Mouse (Mus musculus) lung, embryonic 15.5 days (tissue): ENCODE data around the gene Prdm2. TPM values are rescaled to one million over a fixed set of nuclear protein-coding genes. Genes with fewer than 3 reads are reported as not detected.

ENCODE experiments used
- ATAC-seq: fragments of 200-750 bp; cut with Nextera tagmentation; 2 replicates; pipeline ENCODE4 v1.8.0; 2017; ENCODE audit warnings: moderate number of reproducible peaks, borderline replicate concordance; ENCODE audit not compliant: low FRiP score, low TSS enrichment; ENCODE audit errors: extremely low read depth
- H3K27ac ChIP-seq: fragments of 300-500 bp; sonication (generic); 2 replicates; pipeline ENCODE4 v1.5.1; 2015; ENCODE audit warnings: moderate library complexity, mild to moderate bottlenecking, inconsistent platforms
- H3K27me3 ChIP-seq: fragments of 300-500 bp; sonication (generic); 2 replicates; pipeline ENCODE4 v1.6.1; 2015; ENCODE audit warnings: inconsistent platforms
- H3K36me3 ChIP-seq: fragments of 300-500 bp; sonication (generic); 2 replicates; pipeline ENCODE4 v1.6.1; 2015; ENCODE audit warnings: inconsistent platforms
- H3K4me1 ChIP-seq: fragments of 300-500 bp; sonication (generic); 2 replicates; pipeline ENCODE4 v1.6.1; 2015; ENCODE audit warnings: inconsistent platforms
- H3K4me2 ChIP-seq: fragments of 300-500 bp; sonication (generic); 2 replicates; pipeline ENCODE4 v1.6.1; 2015; ENCODE audit warnings: inconsistent platforms, mild to moderate bottlenecking, moderate library complexity
- H3K4me3 ChIP-seq: fragments of 300-500 bp; sonication (generic); 2 replicates; pipeline ENCODE4 v1.5.1; 2015; ENCODE audit warnings: mild to moderate bottlenecking, inconsistent platforms
- H3K9ac ChIP-seq: fragments of 300-500 bp; sonication (generic); 2 replicates; pipeline ENCODE4 v1.6.1; 2015; ENCODE audit warnings: inconsistent platforms
- H3K9me3 ChIP-seq: fragments of 300-500 bp; sonication (generic); 2 replicates; pipeline ENCODE4 v1.6.1; 2016; ENCODE audit warnings: inconsistent platforms
- WGBS: fragments of 180-500 bp; shearing (Covaris S2); methylation state at CpG from one replicate; pipeline ENCODE4 v1.1.7; 2015; 5-methylcytosine and 5-hydroxymethylcytosine counted together
- microRNA-seq: library from miRNA; unstranded; fragments of <30 nt; microRNA quantifications from one replicate; pipeline ENCODE4, GENCODE M21; 2016
- polyA plus RNA-seq: library from polyadenylated mRNA; unstranded; fragments of >200 nt; fragmentation: Nextera tagmentation; extraction: Ambion mirVana; gene quantifications from 2 replicates; pipeline ENCODE4 v1.2.1, GENCODE M21; 2015

Gene Prdm2
- polyA plus RNA-seq, 1 experiment from 2014 or later = 11.7 TPM

DNA sequence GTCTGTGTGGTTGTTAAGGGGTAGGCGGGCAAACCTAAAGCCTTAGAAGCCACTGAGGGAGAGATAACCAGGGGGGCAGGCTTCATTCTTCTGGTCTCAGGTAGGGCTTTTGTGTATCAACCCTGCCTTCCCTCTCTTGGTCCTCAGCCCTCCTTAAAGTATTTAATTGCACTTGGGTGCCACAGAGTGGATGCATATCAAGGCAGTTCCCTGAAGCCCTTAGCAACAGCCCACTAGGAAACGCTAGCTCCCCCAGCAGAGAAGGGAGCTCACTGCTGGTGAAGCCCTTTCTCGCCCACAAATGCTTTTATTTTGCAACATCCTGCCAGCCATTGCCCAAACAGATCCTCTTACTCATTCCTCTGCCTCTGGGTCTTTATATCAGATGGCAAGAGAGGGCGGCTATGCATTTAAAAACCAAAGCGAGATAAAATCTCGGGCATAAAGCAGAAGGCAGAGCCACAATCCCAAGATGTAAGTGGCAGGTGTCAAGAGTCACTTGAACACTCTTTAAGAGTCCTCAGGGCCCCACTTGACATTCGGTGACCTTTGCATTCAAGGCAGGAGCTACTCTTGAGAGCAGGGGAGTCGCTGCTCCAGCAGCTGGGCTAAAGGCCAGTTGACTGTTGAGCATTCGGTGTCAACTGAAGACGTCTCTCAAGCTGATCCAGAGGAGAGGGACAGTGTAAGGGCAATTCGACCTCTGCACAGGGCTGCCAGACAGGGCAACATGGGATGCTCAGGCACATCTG lies 113.3 kb downstream of the Prdm2 start:
- Histone ChIP-seq H3K27me3 (peaks cover 10% of the 10 kb centered on the region; the same call in 1 of the 2 replicates), H3K4me3 (no peak overlapping the region)

DNA sequence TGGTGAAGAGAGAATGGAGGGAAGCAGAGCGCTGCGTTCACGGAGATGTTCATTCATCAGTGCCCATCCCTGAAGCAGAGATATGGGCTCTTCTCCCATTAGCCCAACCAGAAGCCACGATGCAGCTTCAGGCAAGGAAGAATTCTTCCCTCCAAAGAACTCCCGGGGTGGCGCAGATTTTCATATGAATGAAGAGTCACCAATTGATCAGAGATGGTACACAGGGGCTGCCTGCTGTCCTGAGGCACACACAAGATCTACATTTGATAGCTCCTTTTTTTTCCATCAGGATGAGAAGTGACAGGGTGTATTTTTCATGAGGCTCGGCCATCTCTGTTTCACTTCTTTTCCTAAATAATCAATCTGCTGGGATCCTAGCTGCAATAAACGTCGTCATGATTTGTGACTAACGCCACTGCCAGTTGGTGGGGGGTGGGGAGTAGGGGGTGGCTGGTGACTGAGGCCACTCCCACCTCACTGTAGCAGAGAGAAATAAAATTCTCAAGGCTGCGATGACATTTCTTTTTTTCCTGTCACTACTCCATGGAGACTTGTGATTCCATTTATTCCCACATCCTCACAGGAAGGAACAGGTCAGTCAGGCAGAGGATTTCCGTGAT lies 120.6 kb downstream of the Prdm2 start:
- H3K4me2 ChIP-seq = no peak overlapping the region
- no peak overlapping the region for H3K4me3 ChIP-seq
- 0 out of 2 replicates have a peak, but pooled peaks cover under 1% of the 10 kb centered on the region for H3K27me3 ChIP-seq
- no peak for ATAC-seq
- H3K27ac ChIP-seq = no peak overlapping the region
- no peak overlapping the region for H3K9ac ChIP-seq
- 42% methylated on average over 12 of the region's 12 CpGs for WGBS
- H3K36me3 ChIP-seq = no peaks in the 10 kb centered on the region
- H3K9me3 ChIP-seq = no peaks in the 10 kb centered on the region
- no peaks in the 10 kb centered on the region for H3K4me1 ChIP-seq

More for the DNA sequence above, 113.3 kb downstream of the Prdm2 start:
- no peaks in the 10 kb centered on the region for H3K9me3 ChIP-seq
- WGBS = 33% methylated on average over 11 of the region's 11 CpGs
- H3K4me1 ChIP-seq = 0 out of 2 replicates have a peak, but pooled peaks cover 7% of the 10 kb centered on the region
- H3K36me3 ChIP-seq = no peaks in the 10 kb centered on the region
- H3K9ac ChIP-seq = no peak overlapping the region
- no peak overlapping the region for H3K4me2 ChIP-seq
- no peak overlapping the region for H3K27ac ChIP-seq
- ATAC-seq = peak; percentile 41; the same call in 1 of the 2 replicates

DNA sequence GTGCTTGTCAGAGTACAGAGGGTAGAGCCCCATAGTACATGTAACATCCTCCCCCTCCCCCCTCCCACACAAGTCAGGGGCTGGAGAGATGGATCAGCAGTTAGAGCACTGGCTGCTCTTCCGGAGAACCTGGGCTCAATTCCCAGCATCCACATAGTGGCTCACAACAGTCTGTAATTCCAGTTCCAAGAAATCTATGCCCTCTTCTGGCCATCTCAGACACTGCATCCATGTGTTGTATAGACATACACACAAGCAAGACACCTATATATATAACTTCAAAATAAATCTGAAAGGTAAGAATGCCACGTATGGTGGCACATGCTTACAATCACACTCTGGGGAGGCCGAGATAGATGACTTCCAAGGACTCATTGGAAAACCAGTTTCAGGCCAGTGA lies 122.2 kb downstream of the Prdm2 start:
- ATAC-seq = no peak
- H3K9ac ChIP-seq = no peak overlapping the region
- no peaks in the 10 kb centered on the region for H3K9me3 ChIP-seq
- no peak overlapping the region for H3K4me3 ChIP-seq
- no peaks in the 10 kb centered on the region for H3K27me3 ChIP-seq
- H3K36me3 ChIP-seq = no peaks in the 10 kb centered on the region
- no peaks in the 10 kb centered on the region for H3K4me1 ChIP-seq
- no peak overlapping the region for H3K4me2 ChIP-seq
- 95% methylated on average over 3 of the region's 3 CpGs for WGBS
- no peak overlapping the region for H3K27ac ChIP-seq

DNA sequence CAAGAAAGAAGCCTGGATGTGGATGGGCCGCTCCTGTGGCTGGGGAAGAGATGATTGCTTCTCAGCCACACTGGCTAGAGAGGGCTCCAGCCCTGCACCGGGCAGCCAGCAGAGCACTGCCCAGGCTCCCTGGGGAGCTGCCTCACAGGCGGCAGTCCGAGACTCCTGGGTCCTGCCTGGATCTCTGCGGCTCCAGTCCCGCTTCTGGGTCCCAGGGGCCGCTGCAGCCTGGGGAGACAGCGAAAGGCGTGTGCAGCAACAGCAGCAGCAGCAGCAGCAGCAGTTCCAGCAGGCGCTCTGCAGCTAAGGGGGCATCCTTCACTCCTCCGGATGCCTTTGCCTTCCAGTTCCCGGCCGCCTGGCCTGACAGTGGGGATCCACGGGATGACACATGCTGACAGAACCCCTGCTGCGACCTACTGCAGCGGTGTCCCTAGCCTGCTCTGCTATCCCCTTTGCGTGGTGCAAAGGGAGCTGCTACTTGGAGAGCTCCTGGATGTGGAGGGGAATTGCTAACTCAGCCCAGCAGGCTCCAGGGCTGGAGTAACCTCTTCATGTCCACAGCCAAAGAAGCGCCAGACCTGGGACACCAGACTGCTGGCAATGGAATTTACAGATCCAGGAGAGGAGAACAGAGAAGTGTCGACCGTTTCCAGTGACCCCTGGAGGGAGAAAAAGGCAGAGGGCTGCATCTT lies 138.6 kb downstream of the Prdm2 start:
- no peaks in the 10 kb centered on the region for H3K9me3 ChIP-seq
- ATAC-seq = peak; percentile 39; the same call in 1 of the 2 replicates
- H3K4me3 ChIP-seq = no peak overlapping the region
- no peak overlapping the region for H3K9ac ChIP-seq
- H3K27me3 ChIP-seq = no peaks in the 10 kb centered on the region
- no peaks in the 10 kb centered on the region for H3K4me1 ChIP-seq
- H3K27ac ChIP-seq = no peak overlapping the region
- no peaks in the 10 kb centered on the region for H3K36me3 ChIP-seq
- peak overlapping the region; percentile 42 for H3K4me2 ChIP-seq
- WGBS = 4% methylated on average over 20 of the region's 20 CpGs

DNA sequence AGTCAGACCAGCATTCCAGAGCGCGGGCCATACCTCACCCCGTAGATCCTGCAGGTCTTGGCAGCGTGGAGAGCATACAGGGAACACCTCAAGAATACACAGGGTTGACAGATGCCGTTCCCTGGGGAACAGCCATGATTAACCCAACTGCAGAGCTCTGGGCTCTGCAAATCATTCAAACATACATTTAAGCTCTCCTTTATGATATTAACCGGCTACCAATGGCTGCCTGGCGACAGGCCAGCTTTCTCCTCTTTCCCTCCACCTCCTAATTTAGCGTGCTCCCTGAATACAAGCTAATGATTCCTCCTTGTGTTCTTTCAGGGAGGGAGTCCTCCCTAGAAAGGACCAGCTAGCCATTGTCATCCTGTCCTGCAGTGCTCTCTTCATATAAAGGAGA lies 141.0 kb downstream of the Prdm2 start:
- ATAC-seq = no peak
- Histone ChIP-seq H3K36me3 (no peaks in the 10 kb centered on the region), H3K4me2 (no peak overlapping the region), H3K4me3 (no peak overlapping the region), H3K27me3 (no peaks in the 10 kb centered on the region), H3K9ac (no peak overlapping the region), H3K9me3 (no peaks in the 10 kb centered on the region), H3K4me1 (no peaks in the 10 kb centered on the region), H3K27ac (no peak overlapping the region)
- WGBS = 49% methylated on average over 8 of the region's 8 CpGs

DNA sequence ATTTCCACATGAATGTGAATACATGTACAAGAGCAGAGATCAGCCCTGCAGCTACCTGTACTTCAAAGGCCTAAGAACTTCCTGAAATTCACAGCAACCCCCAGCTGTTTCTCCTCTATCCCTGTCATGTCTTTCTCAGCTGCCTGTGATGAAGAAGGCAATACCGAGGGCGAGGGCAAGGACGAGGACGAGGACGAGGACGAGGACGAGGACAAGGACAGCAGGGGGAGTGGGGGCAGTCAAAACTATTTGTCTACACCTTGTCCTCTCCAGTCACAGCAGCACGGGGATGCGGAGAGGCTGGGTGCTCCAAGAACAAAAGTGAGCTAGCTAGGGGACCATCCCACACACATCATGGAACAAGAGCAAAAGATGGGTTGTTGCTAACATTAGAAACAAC lies 145.8 kb downstream of the Prdm2 start:
- Histone ChIP-seq H3K27me3 (no peaks in the 10 kb centered on the region), H3K4me2 (no peak overlapping the region), H3K9ac (no peak overlapping the region), H3K9me3 (no peaks in the 10 kb centered on the region), H3K4me3 (no peak overlapping the region), H3K4me1 (no peaks in the 10 kb centered on the region), H3K36me3 (no peaks in the 10 kb centered on the region), H3K27ac (no peak overlapping the region)
- 87% methylated on average over 9 of the region's 9 CpGs for WGBS
- ATAC-seq = no peak

DNA sequence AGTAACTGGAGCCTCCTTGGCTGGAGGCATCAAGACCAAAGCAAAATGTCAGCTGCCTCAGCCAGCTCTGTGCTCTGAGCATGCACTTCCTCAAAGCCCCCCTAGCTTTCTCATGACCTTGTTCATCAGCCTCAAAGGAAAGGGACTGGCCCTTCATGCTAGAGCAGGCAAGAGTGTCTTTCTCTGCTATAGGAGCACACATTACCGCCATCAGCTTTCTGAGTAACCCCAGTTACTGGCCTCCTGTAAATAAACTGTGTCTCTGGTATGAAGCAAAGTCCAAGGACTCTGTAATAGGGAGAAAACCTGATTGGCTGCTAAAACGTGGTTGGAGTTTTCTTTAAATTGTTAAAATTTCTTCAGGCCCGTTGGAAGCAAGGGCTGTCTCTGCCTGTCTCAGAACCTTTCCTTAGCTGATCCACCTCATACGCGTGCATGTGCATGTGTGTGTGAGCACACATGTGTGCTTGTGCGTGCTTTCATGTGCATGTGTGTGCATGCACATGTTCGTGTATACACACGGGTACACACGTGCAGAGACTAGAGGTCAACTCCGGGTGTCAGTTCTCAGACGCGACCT lies 153.9 kb downstream of the Prdm2 start:
- Histone ChIP-seq H3K36me3 (no peaks in the 10 kb centered on the region), H3K4me2 (no peak overlapping the region), H3K27me3 (no peaks in the 10 kb centered on the region), H3K27ac (no peak overlapping the region), H3K9ac (no peak overlapping the region), H3K4me3 (no peak overlapping the region), H3K9me3 (no peaks in the 10 kb centered on the region), H3K4me1 (no peaks in the 10 kb centered on the region)
- WGBS = 84% methylated on average over 12 of the region's 12 CpGs
- no peak for ATAC-seq

Small RNA genes lying within 50 kb of the gene (microRNA-seq; reads per million reads assigned to microRNA genes)
- 1.3 reads per million for gene Mir7021

Other genes with a start within 250 kb of the Prdm2 start
- gene Pdpn, start 86.6 kb upstream of the Prdm2 start, polyA plus RNA-seq = 47.2 and 51.0 TPM in 2 replicates
- gene Lrrc38, start 136.8 kb upstream of the Prdm2 start, polyA plus RNA-seq = 0.06 and 0.07 TPM in 2 replicates
- not detected in 2 replicates for gene Pramel1, start 181.4 kb upstream of the Prdm2 start, polyA plus RNA-seq
- 17.4 and 19.7 TPM in 2 replicates for gene Pramef8, start 199.4 kb upstream of the Prdm2 start, polyA plus RNA-seq
- not detected in 2 replicates for gene Oog4, start 237.3 kb upstream of the Prdm2 start, polyA plus RNA-seq